Mouse (Mus musculus) B cell, adult 2 months (primary cell): ENCODE results near the gene Map3k6.

Experiments used
- DNase-seq, 2 experiments: peaks; one replicate each; pipeline ENCODE4 v3.0.0; 2022

Map3k6 gene

GRCm38 (mm10) chr4:133255392-133255791 is 14.8 kb downstream of the Map3k6 start:
- no peak for DNase-seq

- no peak for DNase-seq
Measured at GRCm38 (mm10) chr4:133256820-133257219, 16.2 kb downstream of the Map3k6 start.

- DNase-seq: no peak
Measured at GRCm38 (mm10) chr4:133257230-133257629, 16.6 kb downstream of the Map3k6 start.

GRCm38 (mm10) chr4:133257798-133258408 is 17.3 kb downstream of the Map3k6 start:
- no peak for DNase-seq

GRCm38 (mm10) chr4:133261641-133262374 is 21.2 kb downstream of the Map3k6 start:
- no peak for DNase-seq

DNA sequence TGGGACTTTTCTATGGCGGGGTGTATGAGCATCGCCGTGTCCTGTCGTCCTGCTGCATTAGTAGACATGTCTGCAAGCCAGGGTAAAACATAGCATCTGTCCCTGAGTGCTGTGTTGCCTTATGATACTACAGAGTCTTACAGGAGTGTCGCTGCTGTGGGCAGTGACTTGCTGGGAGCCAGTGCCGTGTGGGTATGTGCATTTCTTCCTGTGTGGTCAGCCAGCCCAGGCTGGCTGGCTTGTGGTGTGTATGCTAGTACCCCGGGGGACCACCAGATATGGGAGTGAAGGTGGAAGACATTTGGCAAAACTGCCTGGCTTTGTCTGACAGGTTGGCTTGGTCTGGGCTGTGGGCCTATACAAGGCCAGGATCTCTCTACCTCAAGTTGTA is 21.8 kb downstream of the Map3k6 start:
- DNase-seq: no peak

GRCm38 (mm10) chr4:133262882-133263281 is 22.3 kb downstream of the Map3k6 start, which contains the start of gene Sytl1:
Gene Sytl1 (minus strand): TSS chr4:133263113.
- DNase-seq: peak in 1 of 2 experiments; percentile 11

GRCm38 (mm10) chr4:133263756-133264155 is 23.1 kb downstream of the Map3k6 start:
- no peak for DNase-seq

- no peak for DNase-seq
Measured at GRCm38 (mm10) chr4:133264559-133264958, 23.9 kb downstream of the Map3k6 start.

- no peak for DNase-seq
Measured at GRCm38 (mm10) chr4:133265297-133265696, 24.7 kb downstream of the Map3k6 start.

- no peak for DNase-seq
Measured at GRCm38 (mm10) chr4:133265759-133266158, 25.1 kb downstream of the Map3k6 start.

DNA sequence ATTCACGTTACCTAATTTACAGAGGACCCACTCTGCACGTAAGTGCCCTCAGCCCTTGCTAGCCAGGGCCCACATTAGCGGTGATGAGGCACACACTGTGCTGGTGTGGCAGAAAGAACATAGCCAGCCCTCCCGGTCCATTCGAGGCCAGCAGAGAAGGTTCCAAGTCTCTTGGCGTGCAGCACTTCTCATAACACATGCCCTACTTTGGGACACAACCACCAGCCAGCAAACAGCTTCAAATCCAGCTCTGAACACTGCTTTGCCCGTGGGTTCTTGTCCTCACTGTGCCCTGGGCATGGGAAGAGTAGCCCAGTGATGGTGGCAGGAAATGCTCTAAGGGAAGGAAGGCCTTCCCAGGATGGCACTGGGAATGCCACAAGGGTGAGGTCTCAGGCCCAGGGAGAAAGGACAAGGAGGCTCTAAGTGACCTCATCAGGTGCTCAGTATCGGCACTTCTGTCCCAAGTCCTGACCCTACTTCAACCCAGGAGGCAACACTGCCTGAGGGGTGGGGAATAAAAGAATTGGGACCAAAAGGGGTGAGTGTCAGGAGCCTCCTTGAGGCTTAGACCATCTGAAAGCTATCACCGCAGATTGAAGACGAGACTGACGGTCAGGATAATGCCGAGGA is 25.7 kb downstream of the Map3k6 start:
- no peak for DNase-seq

- DNase-seq: no peak
Measured at GRCm38 (mm10) chr4:133268931-133269330, 28.3 kb downstream of the Map3k6 start.

DNA sequence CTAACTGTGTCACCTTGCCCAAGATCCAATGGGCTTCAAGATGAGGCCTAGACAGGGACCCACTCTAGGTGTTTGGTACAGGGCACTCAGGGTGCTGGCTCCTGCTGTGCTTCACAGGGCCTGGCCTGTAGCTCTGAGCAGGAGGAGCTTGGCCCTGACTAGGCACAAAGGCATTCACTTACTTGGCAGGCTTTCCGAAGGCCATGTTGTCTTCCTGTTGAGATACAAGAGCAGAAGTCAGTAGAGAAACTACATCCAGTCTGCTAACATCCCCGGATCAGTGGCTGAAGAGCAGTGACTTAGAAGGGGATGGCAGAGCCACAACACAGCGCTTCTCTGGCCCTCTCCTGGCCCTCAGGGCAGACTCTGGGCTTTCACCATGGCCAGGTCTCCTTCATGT is 29.0 kb downstream of the Map3k6 start:
- no peak for DNase-seq

GRCm38 (mm10) chr4:133270929-133271328 is 30.3 kb downstream of the Map3k6 start:
- no peak for DNase-seq

- DNase-seq: peak; percentile 95
Measured at GRCm38 (mm10) chr4:133277104-133278026, 36.7 kb downstream of the Map3k6 start, which contains the start of gene Tmem222. Gene Tmem222 (minus strand): TSS chr4:133277792.

- DNase-seq: no peak
Measured at GRCm38 (mm10) chr4:133278067-133278466, 37.4 kb downstream of the Map3k6 start.

DNA sequence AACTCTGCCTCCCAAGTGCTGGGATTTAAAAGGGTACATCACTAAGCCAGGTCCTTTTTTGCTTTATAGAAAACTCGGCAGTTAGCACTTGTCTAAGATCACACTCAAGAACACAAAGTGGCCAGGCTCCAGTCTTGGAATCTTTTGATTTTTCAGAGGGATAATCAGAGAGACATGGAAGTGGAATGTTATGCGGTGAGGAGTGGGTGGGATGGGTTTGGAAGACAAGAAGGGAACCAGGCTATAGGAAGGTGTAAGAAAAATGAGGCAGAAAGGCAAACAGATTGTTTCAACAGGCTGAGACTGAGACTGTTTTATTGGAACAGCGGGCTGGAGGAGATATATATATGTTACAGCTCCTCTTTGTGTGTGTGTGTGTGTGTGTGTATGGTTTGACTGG is 37.9 kb downstream of the Map3k6 start:
- DNase-seq: no peak

- no peak for DNase-seq
Measured at GRCm38 (mm10) chr4:133281513-133281912, 40.9 kb downstream of the Map3k6 start.

- DNase-seq: no peak
Measured at GRCm38 (mm10) chr4:133281951-133282481, 41.4 kb downstream of the Map3k6 start.

DNA sequence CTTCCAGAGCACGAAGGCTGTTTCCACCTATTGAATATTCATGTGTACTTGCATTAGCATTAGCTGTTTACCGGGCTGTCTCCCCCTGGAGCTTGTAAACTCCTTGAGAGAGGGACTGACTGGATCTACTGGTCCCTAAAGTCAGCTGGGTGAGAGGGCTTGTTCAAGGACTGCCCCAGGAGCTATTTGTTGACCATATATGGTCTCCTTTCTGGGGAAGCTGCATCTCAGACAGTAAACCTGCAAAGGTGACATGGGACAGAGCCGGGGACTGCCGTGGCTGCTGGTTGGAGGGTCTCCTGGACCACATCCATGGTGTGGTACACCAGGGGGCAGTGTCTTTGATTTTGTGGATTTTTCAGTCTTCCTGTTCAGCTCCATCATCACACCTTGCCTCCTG is 42.0 kb downstream of the Map3k6 start:
- DNase-seq: no peak

- no peak for DNase-seq
Measured at GRCm38 (mm10) chr4:133285299-133285698, 44.7 kb downstream of the Map3k6 start.

DNA sequence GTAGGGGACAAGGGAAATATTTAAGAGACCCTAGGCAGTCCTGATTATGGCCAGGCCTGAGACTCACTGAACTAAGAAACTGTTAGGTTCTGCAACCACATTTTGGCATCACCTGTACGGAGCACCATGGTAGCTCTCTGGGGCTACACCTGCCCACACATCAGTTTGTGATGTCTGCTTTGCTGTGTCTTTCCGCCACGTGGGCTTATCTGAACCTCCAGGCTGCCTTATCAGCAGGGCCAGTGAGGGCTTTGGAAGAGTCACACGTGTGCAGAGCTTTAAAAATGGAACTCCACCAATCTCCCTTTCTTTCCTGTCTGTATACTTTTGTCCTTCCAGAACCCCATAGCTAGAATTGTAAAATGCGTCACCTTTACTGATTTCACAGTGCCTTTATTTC is 45.3 kb downstream of the Map3k6 start:
- no peak for DNase-seq
